Mouse (Mus musculus) erythroblast, adult 5-6 weeks (primary cell): ENCODE data around the gene Hddc2. TPM values are rescaled to one million over a fixed set of nuclear protein-coding genes. Genes with fewer than 3 reads are reported as not detected.
"Not testable (repeated sequence)": the region's sequence is repeated elsewhere in the genome, so short reads cannot be mapped to it uniquely, and the experiment has no call there.

Source experiments
- ATAC-seq: replicated peaks from 2 replicates; pipeline ENCODE4 v1.8.0; 2016; ENCODE audit warnings: moderate number of reproducible peaks, mild to moderate bottlenecking, moderate TSS enrichment, inconsistent platforms; ENCODE audit not compliant: poor library complexity, low FRiP score, severe bottlenecking
- total RNA-seq, 2 experiments: library from RNA; stranded (forward) in 1 of 2; stranded (reverse) in 1 of 2; fragments of 150-400 nt in 1 of 2; fragments of 200-764, 138-1000 nt in 1 of 2; gene quantifications; 2 replicates each; pipeline versions ENCODE4 v1.2.3 to v1.2.4; 2015 to 2017; ENCODE audit warnings: low replicate concordance in 2 of 2

Gene Hddc2
- total RNA-seq, 2 experiments from 2014 or later = 6.6 to 19.8 TPM

DNA sequence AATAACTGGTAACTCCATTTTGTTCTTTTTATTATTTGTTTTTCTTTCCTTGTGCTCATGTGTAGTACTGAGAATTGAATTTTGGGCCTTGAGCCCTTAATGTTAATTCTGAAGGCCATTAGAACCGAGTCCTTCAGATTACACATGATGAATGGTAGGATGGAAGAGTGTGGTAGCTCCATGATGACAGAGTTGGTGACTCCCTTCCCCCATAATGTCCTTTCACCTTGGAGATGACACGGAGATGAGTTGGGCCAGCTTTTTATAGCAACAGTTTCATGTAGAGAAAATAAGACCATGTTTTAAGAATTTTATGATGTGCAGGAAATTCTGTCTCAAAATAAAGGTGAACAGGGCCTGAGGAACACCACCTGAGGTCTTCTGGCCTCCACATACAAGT is 37.9 kb downstream of the Hddc2 start:
- ATAC-seq = no peak

DNA sequence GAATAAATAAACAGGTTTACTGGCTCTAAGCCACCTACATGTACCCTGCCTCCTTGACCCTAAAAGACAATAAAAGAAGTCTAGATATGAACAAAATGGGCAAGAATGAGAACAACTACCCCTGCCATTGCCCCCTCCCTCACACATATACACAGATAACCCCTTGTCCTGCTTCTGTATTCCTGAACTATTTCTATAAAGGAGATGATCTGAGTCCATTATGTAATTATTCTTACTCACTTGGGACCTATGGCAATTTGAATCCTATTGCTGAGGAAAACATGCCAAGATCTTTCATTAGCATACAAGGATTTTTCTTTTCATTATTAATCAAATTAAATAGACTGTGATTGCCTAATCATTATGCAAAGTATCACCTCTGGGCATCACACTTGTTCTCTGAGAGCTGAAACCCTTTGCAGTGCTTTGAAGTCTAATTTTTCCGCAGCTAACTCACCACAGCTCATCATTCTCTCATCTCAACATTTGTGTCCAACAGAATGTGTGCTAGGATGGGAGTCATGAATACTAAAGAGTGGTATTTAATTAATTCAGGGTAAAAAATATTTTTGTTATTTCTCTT is 39.8 kb downstream of the Hddc2 start:
- ATAC-seq = no peak

DNA sequence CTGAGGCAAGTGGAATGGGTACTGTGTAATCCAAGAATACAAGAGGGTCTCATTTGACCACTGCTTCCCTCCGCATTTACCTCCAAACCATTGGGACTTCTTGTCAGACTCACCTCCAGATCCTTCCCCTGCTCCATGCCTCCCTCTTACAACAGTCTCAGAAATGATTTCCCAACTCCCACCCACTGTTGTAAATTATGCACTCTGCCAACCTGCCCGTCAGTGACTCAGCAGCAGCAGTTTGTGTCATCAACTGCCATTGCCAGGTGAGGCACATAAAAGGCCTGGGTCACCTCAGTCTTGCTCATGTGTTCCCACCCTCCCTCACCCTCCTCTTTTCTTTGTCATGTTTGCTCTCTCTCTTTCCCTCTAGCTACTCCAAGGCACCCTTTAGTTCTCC is 41.0 kb downstream of the Hddc2 start:
- no peak for ATAC-seq

DNA sequence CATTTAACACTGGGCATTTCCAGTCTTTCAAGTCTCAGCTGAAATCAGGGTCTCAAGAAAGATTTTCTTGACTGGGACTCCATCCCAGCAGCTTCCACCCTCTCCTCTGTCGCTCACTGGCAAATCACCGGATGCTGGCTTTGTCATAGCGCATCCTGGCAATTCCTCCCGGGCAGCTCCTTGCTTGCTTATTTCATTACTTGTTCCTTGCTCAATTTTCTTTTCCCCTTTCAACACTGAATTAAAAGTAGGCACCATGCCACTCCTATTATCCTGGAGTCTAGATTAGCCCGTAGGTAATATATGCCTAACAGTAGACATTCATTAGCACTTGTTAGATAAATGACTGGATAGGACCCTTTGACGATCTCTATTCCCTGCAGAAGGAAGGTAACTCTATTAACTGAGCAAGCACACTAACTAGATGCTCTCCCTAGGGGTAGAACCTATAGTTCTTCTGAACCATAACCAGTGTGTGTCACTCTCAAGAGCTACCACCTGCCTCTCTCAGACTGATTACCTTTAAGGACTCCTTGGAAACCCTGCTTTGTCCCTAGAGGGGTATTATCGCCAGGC is 41.8 kb downstream of the Hddc2 start:
- ATAC-seq = no peak

DNA sequence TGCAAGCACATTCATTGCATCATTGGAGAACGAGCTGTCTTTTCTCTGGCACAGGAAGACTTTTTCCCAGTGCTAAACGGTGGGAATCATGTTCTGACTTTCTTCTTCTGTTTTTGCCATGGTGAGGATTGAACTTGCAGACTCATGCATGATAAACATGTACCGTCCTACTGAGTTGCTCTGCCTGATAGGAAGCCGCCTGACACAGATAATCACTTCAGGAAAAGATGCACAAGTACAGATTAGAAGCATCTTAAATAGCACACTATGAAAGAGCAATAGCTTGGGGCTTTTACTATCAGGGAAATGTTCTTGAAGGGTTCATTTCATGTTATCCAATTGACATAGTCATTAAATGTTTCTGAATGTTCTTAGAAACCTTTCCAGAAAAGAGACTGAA is 46.6 kb downstream of the Hddc2 start:
- no peak for ATAC-seq

DNA sequence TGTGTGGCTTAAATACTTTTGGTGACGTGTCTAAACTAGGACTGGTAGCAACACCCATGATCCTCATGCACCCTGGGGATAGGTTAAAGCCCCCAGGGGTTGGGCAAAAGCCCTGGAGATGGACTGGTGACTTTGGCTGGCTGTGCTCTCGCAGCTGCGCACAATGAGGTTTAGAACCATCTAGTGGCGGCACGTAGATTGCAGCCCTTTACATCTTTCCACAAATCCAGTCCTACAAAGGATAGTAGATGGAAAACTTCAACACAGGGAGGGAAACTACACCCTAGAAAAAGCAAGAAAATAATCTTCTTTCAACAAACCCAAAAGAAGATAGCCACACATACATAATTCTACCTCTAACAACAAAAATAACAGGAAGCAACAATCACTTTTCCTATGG is 57.0 kb downstream of the Hddc2 start:
- ATAC-seq = not testable (repeated sequence)

Other genes starting within 250 kb of the Hddc2 start
- not detected in 2 replicates for gene Tpd52l1, start 132.6 kb downstream of the Hddc2 start, total RNA-seq (2015; ENCODE audit: low replicate concordance)
- not detected in 2 replicates for gene Tpd52l1, start 132.6 kb downstream of the Hddc2 start, total RNA-seq (2017; ENCODE audit: low replicate concordance)